Mouse (Mus musculus) testis, adult 2 months (tissue): ENCODE data around the gene H13.

Experiments
- CTCF ChIP-seq: fragments of 200-500 bp; IDR thresholded peaks from 2 replicates; pipeline ENCODE4 v1.5.1; 2012; ENCODE audit warnings: low read depth, mild to moderate bottlenecking, inconsistent platforms, low read length, moderate library complexity; ENCODE audit not compliant: control insufficient read depth, insufficient read depth, insufficient replicate concordance
- POLR2A ChIP-seq: fragments of 200-500 bp; IDR thresholded peaks from 2 replicates; pipeline ENCODE4 v1.6.1; 2012; ENCODE audit warnings: low read depth, mild to moderate bottlenecking, inconsistent platforms, low read length, moderate library complexity; ENCODE audit not compliant: control insufficient read depth

DNA sequence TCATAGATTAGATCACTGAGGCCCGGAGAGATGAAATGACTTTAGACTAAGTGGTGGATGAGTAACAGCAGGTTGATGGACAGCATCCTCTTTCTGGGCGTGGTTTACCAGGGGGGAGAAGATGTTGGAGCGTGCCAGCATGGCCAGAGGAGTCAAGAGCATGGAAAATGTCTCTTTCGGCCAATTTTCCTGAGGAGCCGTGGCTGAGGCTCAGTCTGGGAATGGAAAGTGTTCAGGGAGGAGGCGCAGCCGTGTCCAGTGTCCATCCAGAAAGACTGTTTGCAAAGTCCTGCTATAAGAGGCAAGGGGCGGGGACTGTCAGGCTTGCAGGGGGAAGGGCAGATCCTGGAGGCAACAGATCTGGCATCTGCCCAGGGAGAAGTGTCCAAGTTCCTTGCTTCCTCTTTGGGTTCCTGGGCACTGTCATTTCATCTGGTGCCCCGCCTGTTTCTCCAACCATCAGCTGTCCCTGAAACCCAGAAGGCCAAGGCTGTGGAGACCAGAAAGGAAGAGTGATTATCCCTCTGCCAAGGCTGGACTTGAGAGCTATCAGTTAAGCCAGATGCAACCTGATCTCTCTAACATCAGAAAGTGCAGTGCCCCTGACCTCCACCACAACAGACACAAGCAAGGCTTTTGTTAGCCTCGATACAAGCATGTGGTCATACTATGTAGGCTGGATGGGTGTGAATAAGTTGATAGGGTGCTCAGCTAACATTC, 16.2 kb upstream of the H13 start:
- TF ChIP-seq CTCF, result no peak
- TF ChIP-seq POLR2A, result no peak
